In the genomic region with DNA sequence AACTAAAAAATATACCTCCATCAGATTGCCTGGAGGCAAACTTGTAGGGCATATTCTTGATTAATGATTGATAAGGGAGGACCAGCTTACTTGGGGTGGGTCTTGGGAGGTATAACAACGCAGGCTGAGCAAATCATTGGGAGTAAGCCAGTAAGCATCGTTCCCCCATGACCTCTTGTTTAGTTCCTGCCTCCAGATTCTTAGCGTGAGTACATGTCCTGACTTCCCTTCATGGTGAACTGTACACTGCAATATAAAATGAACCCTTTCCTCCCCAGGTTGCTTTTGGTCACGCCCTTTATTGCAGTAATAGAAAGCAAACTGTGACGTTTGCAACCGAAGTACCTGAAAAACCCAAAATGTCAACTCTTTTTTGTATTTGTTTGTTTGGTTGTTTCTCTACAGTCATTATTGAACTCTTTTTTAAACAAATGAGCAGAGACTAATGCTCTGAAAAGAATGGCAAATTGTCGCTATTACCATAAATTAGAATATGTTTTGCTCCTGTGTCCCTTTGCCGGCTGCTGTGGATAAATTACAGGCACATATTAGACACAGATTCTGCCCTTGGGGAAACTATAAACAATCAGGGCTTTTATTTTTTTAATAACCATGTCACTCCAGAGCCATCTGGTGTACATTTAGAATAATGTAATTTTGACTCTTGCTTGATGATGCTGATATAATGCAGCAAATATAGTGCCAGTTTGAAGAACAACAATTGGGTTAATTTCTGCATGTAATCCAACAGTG, we compare ENCODE assay signal across 19 mouse cellular contexts.
A peak's percentile ranks its signal among the peaks of the same experiment; 100 is the strongest.
DNase-seq lines count a peak whose midpoint lies in the region; ATAC-seq lines count a peak whose summit lies in the region.
"Had no signal": no experiment of that assay in that cellular context is flagged by ENCODE, and none has a peak within 500 bp of the region (broad histone marks: within the 10 kb centered on the region; RNA-seq: fewer than 3 reads in every experiment).

No protein-coding gene starts in this region.

- WGBS in forebrain, embryonic 15.5 days = 35% methylated on average over 8 of the region's 8 CpGs
- 77% methylated on average over 8 of the region's 8 CpGs for WGBS in forebrain, embryonic 11.5 days
- WGBS in midbrain, embryonic 14.5 days = 46% methylated on average over 8 of the region's 8 CpGs

- H3K9ac ChIP-seq in forebrain, embryonic 15.5 days (replicated peaks) = no peak overlapping the region
- no peak overlapping the region for H3K9ac ChIP-seq in forebrain, embryonic 11.5 days (ENCODE audit: low read length)
- H3K9ac ChIP-seq in midbrain, embryonic 14.5 days (replicated peaks; ENCODE audit: low read length) = no peak overlapping the region
- H3K9ac ChIP-seq: liver, postnatal 0 days had no signal

- peaks cover 6% of the 10 kb centered on the region for H3K4me1 ChIP-seq in forebrain, embryonic 15.5 days
- no peaks in the 10 kb centered on the region for H3K4me1 ChIP-seq in forebrain, embryonic 11.5 days (replicated peaks; ENCODE audit: control insufficient read depth, insufficient read depth, low read length)
- H3K4me1 ChIP-seq in midbrain, embryonic 14.5 days (ENCODE audit: control insufficient read depth, insufficient read depth, low read length) = 0 out of 2 replicates have a peak, but pooled peaks cover 4% of the 10 kb centered on the region

- ATAC-seq in forebrain, embryonic 15.5 days (replicated peaks) = peak; percentile 91
- ATAC-seq in forebrain, embryonic 11.5 days (replicated peaks; ENCODE audit: low FRiP score) = no peak
- peak; percentile 55; the same call in 1 of the 2 replicates for ATAC-seq in midbrain, embryonic 14.5 days (ENCODE audit: low FRiP score, low TSS enrichment)
- ATAC-seq: liver, postnatal 0 days had no signal

- peak overlapping the region; percentile 41; the same call in 1 of the 2 replicates for H3K27ac ChIP-seq in forebrain, embryonic 15.5 days (replicated peaks)
- H3K27ac ChIP-seq in forebrain, embryonic 11.5 days (ENCODE audit: low read depth, low read length) = no peak overlapping the region
- no peak overlapping the region for H3K27ac ChIP-seq in midbrain, embryonic 14.5 days (replicated peaks; ENCODE audit: low read depth, low read length)
- H3K27ac ChIP-seq: heart, adult 2 months had no signal

- DNase-seq in forebrain, embryonic 11.5 days (ENCODE audit: low spot score) = no peak
- peak; percentile 24 for DNase-seq in retina, postnatal 1 day
- DNase-seq in retina, embryonic 14.5 days (ENCODE audit: low spot score) = no peak
- peak; percentile 63 for DNase-seq in midbrain, embryonic 14.5 days
- DNase-seq in gastrocnemius, adult 8-10 months (ENCODE audit: low spot score in 2 of 2) = no peak
- no peak for DNase-seq in adrenal gland, postnatal 25 days
- no peak for DNase-seq in testis, postnatal 14 days (ENCODE audit: low spot score)
- DNase-seq: adrenal gland, postnatal 10 days; cerebellum, adult 9-10 months; gastrocnemius, postnatal 14 days; heart, adult 2 months; kidney, adult 8-10 months; layer of hippocampus, postnatal 36 days; liver; liver, postnatal 0 days; lung, postnatal 36 days; right cerebral cortex, adult 18-20 months; thymus, adult 2 months had no signal

- no peak overlapping the region for H3K4me3 ChIP-seq in forebrain, embryonic 15.5 days
- H3K4me3 ChIP-seq in forebrain, embryonic 11.5 days (ENCODE audit: low read depth, low read length) = no peak overlapping the region
- no peak overlapping the region for H3K4me3 ChIP-seq in midbrain, embryonic 14.5 days (replicated peaks; ENCODE audit: low read depth, low read length)
- H3K4me3 ChIP-seq: heart, adult 2 months had no signal

- H3K4me2 ChIP-seq in forebrain, embryonic 15.5 days (replicated peaks) = no peak overlapping the region
- no peak overlapping the region for H3K4me2 ChIP-seq in forebrain, embryonic 11.5 days (ENCODE audit: low read depth, low read length, severe bottlenecking)
- H3K4me2 ChIP-seq in midbrain, embryonic 14.5 days (ENCODE audit: low read length) = no peak overlapping the region

- H3K9me3 ChIP-seq in forebrain, embryonic 15.5 days = no peaks in the 10 kb centered on the region
- no peaks in the 10 kb centered on the region for H3K9me3 ChIP-seq in forebrain, embryonic 11.5 days (ENCODE audit: control insufficient read depth, low read length)
- no peaks in the 10 kb centered on the region for H3K9me3 ChIP-seq in midbrain, embryonic 14.5 days (ENCODE audit: control insufficient read depth, low read length)

- H3K36me3 ChIP-seq in forebrain, embryonic 15.5 days = no peaks in the 10 kb centered on the region
- no peaks in the 10 kb centered on the region for H3K36me3 ChIP-seq in forebrain, embryonic 11.5 days (ENCODE audit: control insufficient read depth, insufficient read depth, low read length)
- H3K36me3 ChIP-seq in midbrain, embryonic 14.5 days (ENCODE audit: control insufficient read depth, insufficient read depth, low read length) = no peaks in the 10 kb centered on the region

- H3K27me3 ChIP-seq in forebrain, embryonic 15.5 days = no peaks in the 10 kb centered on the region
- H3K27me3 ChIP-seq in forebrain, embryonic 11.5 days (ENCODE audit: control insufficient read depth, insufficient read depth, low read length) = no peaks in the 10 kb centered on the region
- H3K27me3 ChIP-seq in midbrain, embryonic 14.5 days (ENCODE audit: control insufficient read depth, insufficient read depth, low read length) = no peaks in the 10 kb centered on the region

Comparison
In these comparisons a context has a peak if more than half of its experiments do, and no peak if none do; other contexts are left out.
1. DNase-seq: peak in retina, postnatal 1 day (single experiment) and midbrain, embryonic 14.5 days (single experiment); none in forebrain, embryonic 11.5 days (single experiment), retina, embryonic 14.5 days (single experiment), gastrocnemius, adult 8-10 months (0 of 2), adrenal gland, postnatal 25 days (single experiment) and testis, postnatal 14 days (single experiment).